Mouse (Mus musculus) megakaryocyte-erythroid progenitor cell, adult 5 weeks (primary cell): ENCODE measurements around the gene Gfm1. TPM values are rescaled to one million over a fixed set of nuclear protein-coding genes. Genes with fewer than 3 reads are reported as not detected.

Experiments used
- polyA plus RNA-seq: library from polyadenylated mRNA; stranded (reverse); fragments of >175 nt; gene quantifications from 2 replicates; pipeline ENCODE4 v1.2.3, GENCODE M21; 2012

Gene Gfm1
- polyA plus RNA-seq = 6.5 and 8.5 TPM in 2 replicates

GRCm38 (mm10) chr3:67429999-67430380 is at the start of gene Gfm1:
TSS of gene Gfm1 (plus strand) at chr3:67430096.

DNA sequence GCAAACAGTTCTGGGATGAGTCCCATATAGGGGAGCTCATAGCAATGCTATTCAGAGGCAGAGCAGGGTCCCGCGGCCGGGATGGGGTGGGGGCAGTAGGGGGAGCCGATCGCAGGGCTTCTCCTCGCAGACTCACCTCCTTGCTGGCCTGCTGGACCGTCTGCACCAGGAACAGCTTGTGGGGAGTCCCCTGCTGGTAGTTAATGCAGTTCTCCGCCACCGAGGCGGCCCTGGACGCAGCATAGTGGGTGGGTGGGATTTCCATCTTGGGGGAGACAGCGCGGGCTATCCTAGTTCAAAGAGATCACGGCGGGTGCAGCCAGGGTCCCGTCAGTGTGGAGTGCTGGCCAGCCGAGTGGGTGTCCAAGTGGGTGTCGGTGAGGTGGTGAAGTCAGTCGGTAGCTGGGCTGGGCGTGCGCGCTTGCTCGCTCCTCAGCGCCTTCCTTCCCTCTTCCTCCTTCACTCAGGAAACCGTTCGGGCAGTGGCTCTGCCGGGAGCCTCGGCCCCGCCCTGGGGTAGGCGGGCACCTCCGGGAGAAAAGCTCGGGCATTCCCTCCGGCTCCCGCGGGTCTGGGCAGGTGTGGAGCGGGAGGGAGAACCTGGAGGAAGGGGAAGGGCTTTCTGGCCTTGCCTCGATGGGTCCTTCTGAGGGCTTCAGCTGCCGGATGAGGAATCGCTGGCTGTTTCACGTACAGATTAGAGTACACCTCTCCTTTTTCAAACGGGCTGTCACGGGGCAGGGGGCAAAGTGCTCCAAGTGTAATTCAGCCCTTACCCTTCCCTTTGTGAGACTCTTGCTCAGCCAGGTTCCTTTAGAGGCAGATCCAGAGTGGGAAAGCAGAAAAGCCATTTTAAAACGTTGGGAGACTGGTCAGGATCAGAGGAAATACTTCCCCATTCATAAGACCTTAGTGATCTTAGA is 33.8 kb downstream of the Gfm1 start, which contains the start of gene Lxn:
Lxn (minus strand) TSS at position 477 of the 923 bp plus-strand sequence.

GRCm38 (mm10) chr3:67515274-67515801 is 85.4 kb downstream of the Gfm1 start, which contains the start of gene Rarres1:
TSS of gene Rarres1 (minus strand) at chr3:67515523.

Other genes starting within 250 kb of the Gfm1 start
- gene Mlf1, start 56.0 kb upstream of the Gfm1 start, polyA plus RNA-seq = 0.26 and 0.30 TPM in 2 replicates
- gene Gm17402, start 54.9 kb upstream of the Gfm1 start, polyA plus RNA-seq = not detected in 2 replicates
- gene Lxn, start 33.8 kb downstream of the Gfm1 start, polyA plus RNA-seq = 36.9 and 39.8 TPM in 2 replicates
- gene Rarres1, start 85.4 kb downstream of the Gfm1 start, polyA plus RNA-seq = 0.11 and 0.13 TPM in 2 replicates
- 27.1 and 34.3 TPM in 2 replicates for gene Mfsd1, start 152.6 kb downstream of the Gfm1 start, polyA plus RNA-seq